Comparison of ENCODE assay signal across 25 mouse cellular contexts in genomic region chr5:129921972-129922371, GRCm38 (mm10). TPM values are rescaled to one million over a fixed set of nuclear protein-coding genes. Genes with fewer than 3 reads are reported as not detected.
DNase-seq lines count a peak whose midpoint lies in the region; ATAC-seq and TF ChIP-seq lines count a peak whose summit lies in the region.
"Had no signal": no experiment of that assay in that cellular context is flagged by ENCODE, and none has a peak within 500 bp of the region (broad histone marks: within the 10 kb centered on the region; RNA-seq: fewer than 3 reads in every experiment).

No protein-coding gene starts in this region.

- no peak overlapping the region for H3K9ac ChIP-seq in liver, embryonic 14.5 days (replicated peaks)
- no peak overlapping the region for H3K9ac ChIP-seq in liver, postnatal 0 days (replicated peaks)
- H3K9ac ChIP-seq: forebrain, embryonic 13.5 days; heart, embryonic 13.5 days; hindbrain, embryonic 12.5 days; hindbrain, embryonic 15.5 days had no signal

- H3K4me3 ChIP-seq in liver, embryonic 14.5 days (ENCODE audit: insufficient read depth in 1 of 2, low read depth in 2 of 2, low read length in 2 of 2) = no peak overlapping the region
- H3K4me3 ChIP-seq in liver, postnatal 0 days (ENCODE audit: low read depth, low read length) = no peak overlapping the region
- H3K4me3 ChIP-seq: forebrain, embryonic 10.5 days; forebrain, embryonic 13.5 days; gastrocnemius, adult 2 months; heart, adult 2 months; heart, embryonic 10.5 days; heart, embryonic 13.5 days; hindbrain, embryonic 12.5 days; hindbrain, embryonic 15.5 days had no signal

- H3K4me1 ChIP-seq in liver, embryonic 14.5 days (replicated peaks; ENCODE audit: control insufficient read depth in 2 of 2, insufficient read depth in 2 of 2, low read length in 1 of 2) = peaks cover 0 to 4% of the 10 kb centered on the region in 2 experiments; a peak in 1 of 4 replicates
- H3K4me1 ChIP-seq in liver, postnatal 0 days (ENCODE audit: insufficient read depth) = peaks cover 2% of the 10 kb centered on the region; the same call in 1 of the 2 replicates
- H3K4me1 ChIP-seq: forebrain, embryonic 10.5 days; forebrain, embryonic 13.5 days; heart, embryonic 10.5 days; heart, embryonic 13.5 days; hindbrain, embryonic 12.5 days; hindbrain, embryonic 15.5 days had no signal

- H3K27me3 ChIP-seq in liver, embryonic 14.5 days (ENCODE audit: control insufficient read depth, insufficient read depth, low read length) = no peaks in the 10 kb centered on the region
- no peaks in the 10 kb centered on the region for H3K27me3 ChIP-seq in liver, postnatal 0 days (ENCODE audit: insufficient read depth, low read length)
- H3K27me3 ChIP-seq: forebrain, embryonic 13.5 days; heart, embryonic 13.5 days; hindbrain, embryonic 12.5 days; hindbrain, embryonic 15.5 days had no signal

- peak; percentile 23; the same call in 1 of the 2 replicates for TF ChIP-seq CTCF in liver, embryonic 14.5 days (IDR thresholded peaks at IDR 0.05; ENCODE audit: low read depth)
- TF ChIP-seq CTCF in liver, postnatal 0 days (IDR thresholded peaks at IDR 0.05; ENCODE audit: low read depth) = no peak

- ATAC-seq in liver, embryonic 14.5 days (ENCODE audit: insufficient read depth) = no peak
- no peak for ATAC-seq in liver, postnatal 0 days
- ATAC-seq: activated CD4-positive, CD25-positive, alpha-beta regulatory T cell, adult 4 months; CD4-positive, CD25-positive, alpha-beta regulatory T cell, adult 4 months; forebrain, embryonic 13.5 days; forebrain, embryonic 16.5 days had no signal

- no peaks in the 10 kb centered on the region for H3K9me3 ChIP-seq in liver, embryonic 14.5 days (ENCODE audit: control insufficient read depth, low read length)
- no peaks in the 10 kb centered on the region for H3K9me3 ChIP-seq in liver, postnatal 0 days (ENCODE audit: low read length)
- H3K9me3 ChIP-seq: forebrain, embryonic 10.5 days; forebrain, embryonic 13.5 days; heart, embryonic 10.5 days; heart, embryonic 13.5 days; hindbrain, embryonic 12.5 days; hindbrain, embryonic 15.5 days had no signal

- 90% methylated on average over 4 of the region's 4 CpGs for WGBS in liver, embryonic 14.5 days (ENCODE audit: insufficient replicate concordance)
- 95% methylated on average over 4 of the region's 4 CpGs for WGBS in liver, postnatal 0 days (ENCODE audit: insufficient replicate concordance)

- no peaks in the 10 kb centered on the region for H3K36me3 ChIP-seq in liver, embryonic 14.5 days (replicated peaks; ENCODE audit: control insufficient read depth, insufficient read depth, low read depth)
- H3K36me3 ChIP-seq in liver, postnatal 0 days (replicated peaks; ENCODE audit: insufficient read depth, low read length) = no peaks in the 10 kb centered on the region
- H3K36me3 ChIP-seq: forebrain, embryonic 10.5 days; heart, embryonic 10.5 days; heart, embryonic 13.5 days; hindbrain, embryonic 12.5 days; hindbrain, embryonic 15.5 days had no signal

- H3K4me2 ChIP-seq in liver, embryonic 14.5 days (ENCODE audit: low read depth) = no peak overlapping the region
- no peak overlapping the region for H3K4me2 ChIP-seq in liver, postnatal 0 days (ENCODE audit: low read depth, low read length)
- H3K4me2 ChIP-seq: forebrain, embryonic 13.5 days; heart, embryonic 13.5 days; hindbrain, embryonic 12.5 days; hindbrain, embryonic 15.5 days had no signal

- H3K27ac ChIP-seq in liver, embryonic 14.5 days = no peak overlapping the region
- no peak overlapping the region for H3K27ac ChIP-seq in liver, postnatal 0 days (ENCODE audit: low read depth)
- H3K27ac ChIP-seq: forebrain, embryonic 10.5 days; forebrain, embryonic 13.5 days; gastrocnemius, adult 2 months; heart, adult 2 months; heart, embryonic 10.5 days; heart, embryonic 13.5 days; hindbrain, embryonic 12.5 days; hindbrain, embryonic 15.5 days had no signal

- TF ChIP-seq EP300 in liver, embryonic 14.5 days (IDR thresholded peaks at IDR 0.05; ENCODE audit: low read depth) = no peak
- TF ChIP-seq EP300 in liver, postnatal 0 days (IDR thresholded peaks at IDR 0.05; ENCODE audit: low read depth) = no peak

- DNase-seq in liver, embryonic 14.5 days (ENCODE audit: low read depth in 3 of 3, low spot score in 3 of 3) = no peak
- DNase-seq in liver, postnatal 0 days = no peak
- peak; percentile 62 for DNase-seq in ES-CJ7 (ENCODE audit: low read depth, low spot score)
- peak; percentile 75 for DNase-seq in R1 (ENCODE audit: low read depth, low spot score)
- no peak for DNase-seq in lung, postnatal 10 days
- no peak for DNase-seq in neural tube, embryonic 10.5 days (ENCODE audit: extremely low spot score, low spot score)
- DNase-seq: adrenal gland, adult 8-10 months; adrenal gland, postnatal 25 days; cerebellum, adult 11-12 months; cerebellum, adult 8-10 months; cerebellum, postnatal 10 days; gastrocnemius, adult 2 months; gastrocnemius, postnatal 14 days; heart, adult 2 months; heart, postnatal 14 days; kidney, adult 18-20 months had no signal

RNA-seq across cellular contexts. Expression of gene Nupr1l, which starts 13.6 kb away (rescaled TPM):
- 0.26 and 0.61 TPM in 2 replicates for polyA plus RNA-seq in liver, embryonic 14.5 days (2012; rRNA removed)
- 0.71 and 0.72 TPM in 2 replicates for polyA plus RNA-seq in liver, embryonic 14.5 days (2014; fragmentation: Nextera tagmentation; extraction: Ambion mirVana)
- 1.4 TPM in 2 replicates for polyA plus RNA-seq in liver, postnatal 0 days (2015; fragmentation: Nextera tagmentation; extraction: Ambion mirVana)
- polyA plus RNA-seq: activated CD4-positive, CD25-positive, alpha-beta regulatory T cell, adult 4 months had no signal

RNA-seq across cellular contexts. Expression of gene Vkorc1l1, which starts 19.8 kb away (rescaled TPM):
- polyA plus RNA-seq in liver, embryonic 14.5 days (2012; rRNA removed) = 16.5 and 16.6 TPM in 2 replicates
- 16.2 and 17.5 TPM in 2 replicates for polyA plus RNA-seq in liver, embryonic 14.5 days (2014; fragmentation: Nextera tagmentation; extraction: Ambion mirVana)
- 17.5 and 18.2 TPM in 2 replicates for polyA plus RNA-seq in liver, postnatal 0 days (2015; fragmentation: Nextera tagmentation; extraction: Ambion mirVana)

RNA-seq across cellular contexts. Expression of gene Phkg1, which starts 23.6 kb away (rescaled TPM):
- 0.05 and 0.10 TPM in 2 replicates for polyA plus RNA-seq in liver, embryonic 14.5 days (2012; rRNA removed)
- polyA plus RNA-seq in liver, embryonic 14.5 days (2014; fragmentation: Nextera tagmentation; extraction: Ambion mirVana) = 0.10 and 0.18 TPM in 2 replicates
- polyA plus RNA-seq in liver, postnatal 0 days (2015; fragmentation: Nextera tagmentation; extraction: Ambion mirVana) = 0.08 and 0.20 TPM in 2 replicates

RNA-seq across cellular contexts. Expression of gene Zbed5, which starts 26.4 kb away (rescaled TPM):
- 0.43 and 0.70 TPM in 2 replicates for polyA plus RNA-seq in liver, embryonic 14.5 days (2012; rRNA removed)
- 0.67 and 1.4 TPM in 2 replicates for polyA plus RNA-seq in liver, embryonic 14.5 days (2014; fragmentation: Nextera tagmentation; extraction: Ambion mirVana)
- 3.3 and 3.7 TPM in 2 replicates for polyA plus RNA-seq in liver, postnatal 0 days (2015; fragmentation: Nextera tagmentation; extraction: Ambion mirVana)

RNA-seq across cellular contexts. Expression of gene Chchd2, which starts 34.7 kb away (rescaled TPM):
- 452 and 500 TPM in 2 replicates for polyA plus RNA-seq in liver, embryonic 14.5 days (2012; rRNA removed)
- 630 and 646 TPM in 2 replicates for polyA plus RNA-seq in liver, embryonic 14.5 days (2014; fragmentation: Nextera tagmentation; extraction: Ambion mirVana)
- polyA plus RNA-seq in liver, postnatal 0 days (2015; fragmentation: Nextera tagmentation; extraction: Ambion mirVana) = 955 and 988 TPM in 2 replicates

Comparison
In these comparisons a context has a peak if more than half of its experiments do, and no peak if none do; other contexts are left out.
1. DNase-seq: peak in ES-CJ7 (single experiment) and R1 (single experiment); none in liver, embryonic 14.5 days (0 of 3), liver, postnatal 0 days (single experiment), lung, postnatal 10 days (single experiment) and neural tube, embryonic 10.5 days (single experiment).